Mouse (Mus musculus): ENCODE measurements at regions not wholly inside any gene's neighbourhood (a gene's known extent, or its start where the extent isn't known, plus 50 kb on each side); places are given as distances from the start of the nearest gene placed in this dataset.

- no peak for DNase-seq (ENCODE audit: low spot score in 2 of 2)
Observed at GRCm38 (mm10) chr13:37606250-37606649, 171.9 kb upstream of the Rreb1 start.

GRCm38 (mm10) chr13:37609085-37609484, 169.1 kb upstream of the Rreb1 start:
- no peak for DNase-seq (ENCODE audit: low spot score in 2 of 2)

GRCm38 (mm10) chr13:37611387-37611786, 166.8 kb upstream of the Rreb1 start:
- DNase-seq (ENCODE audit: low spot score in 2 of 2): no peak

- DNase-seq (ENCODE audit: low spot score in 2 of 2): no peak
Observed at GRCm38 (mm10) chr13:37617015-37617414, 161.2 kb upstream of the Rreb1 start.

GRCm38 (mm10) chr13:37619841-37620725, 158.1 kb upstream of the Rreb1 start:
- DNase-seq (ENCODE audit: low spot score in 2 of 2): peak in 1 of 2 experiments; percentile 42

- DNase-seq (ENCODE audit: low spot score in 2 of 2): no peak
Observed at GRCm38 (mm10) chr13:37621319-37622050, 156.7 kb upstream of the Rreb1 start.

- DNase-seq (ENCODE audit: low spot score in 2 of 2): no peak
Observed at GRCm38 (mm10) chr13:37622366-37623088, 155.7 kb upstream of the Rreb1 start.

- no peak for DNase-seq (ENCODE audit: low spot score in 2 of 2)
Observed at GRCm38 (mm10) chr13:37624741-37625140, 153.5 kb upstream of the Rreb1 start.

GRCm38 (mm10) chr13:37625532-37626235, 152.5 kb upstream of the Rreb1 start:
- no peak for DNase-seq (ENCODE audit: low spot score in 2 of 2)

GRCm38 (mm10) chr13:37628391-37629270, 149.6 kb upstream of the Rreb1 start:
- no peak for DNase-seq (ENCODE audit: low spot score in 2 of 2)

- no peak for DNase-seq (ENCODE audit: low spot score in 2 of 2)
Observed at GRCm38 (mm10) chr13:37629271-37629899, 148.8 kb upstream of the Rreb1 start.

GRCm38 (mm10) chr13:37632835-37633440, 145.3 kb upstream of the Rreb1 start:
- no peak for DNase-seq (ENCODE audit: low spot score in 2 of 2)

GRCm38 (mm10) chr13:37636363-37636762, 141.8 kb upstream of the Rreb1 start:
- DNase-seq (ENCODE audit: low spot score in 2 of 2): no peak

GRCm38 (mm10) chr13:37637151-37637550, 141.0 kb upstream of the Rreb1 start:
- no peak for DNase-seq (ENCODE audit: low spot score in 2 of 2)

GRCm38 (mm10) chr13:37638071-37638511, 140.1 kb upstream of the Rreb1 start:
- no peak for DNase-seq (ENCODE audit: low spot score in 2 of 2)

- no peak for DNase-seq (ENCODE audit: low spot score in 2 of 2)
Observed at GRCm38 (mm10) chr13:37642410-37643093, 135.6 kb upstream of the Rreb1 start.

- DNase-seq (ENCODE audit: low spot score in 2 of 2): no peak
Observed at GRCm38 (mm10) chr13:37644751-37645181, 133.4 kb upstream of the Rreb1 start.

GRCm38 (mm10) chr13:37649467-37650080, 128.6 kb upstream of the Rreb1 start:
- DNase-seq (ENCODE audit: low spot score in 2 of 2): no peak
